Mouse (Mus musculus) liver, embryonic 14.5 days (tissue): ENCODE results near the gene Mrps21. TPM values are rescaled to one million over a fixed set of nuclear protein-coding genes. Genes with fewer than 3 reads are reported as not detected.
"Not testable (repeated sequence)": the region's sequence is repeated elsewhere in the genome, so short reads cannot be mapped to it uniquely, and the experiment has no call there.

ENCODE experiments used
- ATAC-seq: fragments of 200-750 bp; cut with Nextera tagmentation; 2 replicates; pipeline ENCODE4 v1.8.0; 2017; ENCODE audit warnings: moderate number of reproducible peaks, mild to moderate bottlenecking, moderate library complexity; ENCODE audit not compliant: insufficient read depth
- DNase-seq, 3 experiments: peaks; one replicate each; pipeline ENCODE4 v3.0.0-alpha.2; 2012 to 2013; ENCODE audit warnings: low read depth in 3 of 3, low spot score in 3 of 3
- H3K27ac ChIP-seq: fragments of 300-500 bp; sonication (generic); 2 replicates; pipeline ENCODE4 v1.5.1; 2014; ENCODE audit warnings: moderate library complexity, mild to moderate bottlenecking, control low read depth, inconsistent platforms
- H3K27me3 ChIP-seq: fragments of 300-500 bp; sonication (generic); 2 replicates; pipeline ENCODE4 v1.6.1; 2014; ENCODE audit warnings: mild to moderate bottlenecking, low read length, moderate library complexity; ENCODE audit not compliant: control insufficient read depth, insufficient read depth
- H3K36me3 ChIP-seq: fragments of 300-500 bp; sonication (generic); replicated peaks from 2 replicates; pipeline ENCODE4 v1.6.1; 2014; ENCODE audit warnings: low read depth; ENCODE audit not compliant: control insufficient read depth, insufficient read depth
- H3K4me1 ChIP-seq, 2 experiments: fragments of 200-500 bp in 1 of 2; fragments of 300-500 bp in 1 of 2; sonication (generic) in 1 of 2; replicated peaks; 2 replicates each; pipeline ENCODE4 v1.6.1; 2012 to 2014; ENCODE audit warnings: antibody characterized with exemption in 1 of 2, inconsistent platforms in 1 of 2, low read length in 1 of 2; ENCODE audit not compliant: control insufficient read depth in 2 of 2, insufficient read depth in 2 of 2
- H3K4me2 ChIP-seq: fragments of 300-500 bp; sonication (generic); 2 replicates; pipeline ENCODE4 v1.6.1; 2014; ENCODE audit warnings: low read depth, mild to moderate bottlenecking, control low read depth, moderate library complexity
- H3K4me3 ChIP-seq, 2 experiments: fragments of 200-500 bp in 1 of 2; fragments of 300-500 bp in 1 of 2; sonication (generic) in 1 of 2; 2 replicates each; pipeline ENCODE4 v1.5.1; 2012 to 2014; ENCODE audit warnings: low read depth in 2 of 2, low read length in 2 of 2, mild to moderate bottlenecking in 2 of 2, control low read depth in 1 of 2, inconsistent platforms in 1 of 2, moderate library complexity in 1 of 2; ENCODE audit not compliant: insufficient read depth in 1 of 2
- H3K9ac ChIP-seq: fragments of 300-500 bp; sonication (generic); replicated peaks from 2 replicates; pipeline ENCODE4 v1.6.1; 2014; ENCODE audit warnings: mild to moderate bottlenecking, control low read depth, moderate library complexity
- H3K9me3 ChIP-seq: fragments of 300-500 bp; sonication (generic); 2 replicates; pipeline ENCODE4 v1.6.1; 2016; ENCODE audit warnings: low read length, mixed read lengths; ENCODE audit not compliant: control insufficient read depth
- CTCF ChIP-seq: IDR thresholded peaks from 2 replicates; pipeline ENCODE4 v1.5.1; 2016; ENCODE audit warnings: antibody characterized with exemption, low read depth, control low read depth
- EP300 ChIP-seq: IDR thresholded peaks from 2 replicates; pipeline ENCODE4 v1.6.1; 2016; ENCODE audit warnings: antibody characterized with exemption, low read depth
- WGBS: fragments of 180-500 bp; shearing (Covaris S2); extraction: QIAGEN DNeasy Blood & Tissue Kit; methylation state at CpG from one replicate; pipeline ENCODE4 v1.1.7; 2014; ENCODE audit not compliant: insufficient replicate concordance; 5-methylcytosine and 5-hydroxymethylcytosine counted together
- polyA plus RNA-seq, 2 experiments: library from polyadenylated mRNA; depleted of rRNA in 1 of 2; stranded (reverse) in 1 of 2; unstranded in 1 of 2; fragments of >200 nt; fragmentation: Nextera tagmentation in 1 of 2; extraction: Ambion mirVana in 1 of 2; gene quantifications; 2 replicates each; pipeline versions ENCODE4 v1.2.1 to v1.2.3; 2012 to 2014

Gene Mrps21
- 72.5 and 119 TPM in 2 replicates for polyA plus RNA-seq (2012; rRNA removed)
- 224 and 226 TPM in 2 replicates for polyA plus RNA-seq (2014; fragmentation: Nextera tagmentation; extraction: Ambion mirVana)

DNA sequence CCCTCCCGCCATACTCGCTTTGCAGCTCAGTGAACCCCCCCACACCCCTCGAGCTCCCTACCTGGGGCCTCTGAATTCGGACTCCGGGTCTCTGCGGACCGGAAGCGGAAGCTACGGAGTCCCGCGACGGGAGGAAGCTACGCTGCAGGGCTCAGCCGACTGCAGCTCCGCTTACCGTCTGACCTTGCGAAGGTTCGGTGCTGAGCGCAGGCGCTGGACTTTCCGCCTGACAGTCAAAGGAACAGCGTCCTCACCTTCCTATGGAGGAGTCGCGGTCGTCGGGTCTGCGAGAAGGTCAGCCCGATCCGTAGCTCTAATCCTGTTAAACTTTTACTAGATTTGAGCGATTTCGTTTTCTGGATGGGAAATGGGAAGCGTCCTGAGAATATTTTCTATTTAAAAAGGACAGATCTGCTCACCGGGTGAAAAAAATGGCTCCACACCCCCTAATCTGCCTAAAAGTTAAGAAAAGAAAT, at the start of gene Mrps21:
Mrps21 (minus strand) TSS at position 128 of the 476 bp plus-strand sequence.
- DNase-seq (peak; percentile 80 to 81 (median 81)), ATAC-seq (peak; percentile 96)
- Histone ChIP-seq H3K36me3 (peaks cover 6% of the 10 kb centered on the region; the same call in 1 of the 2 replicates), H3K27ac (peak within 1 kb of the TSS; percentile 73), H3K9me3 (no peaks in the 10 kb centered on the region), H3K4me2 (peak within 1 kb of the TSS; percentile 93), H3K9ac (peak within 1 kb of the TSS; percentile 79), H3K4me1 (peaks cover 5 to 18% of the 10 kb centered on the region in 2 experiments), H3K27me3 (no peaks in the 10 kb centered on the region), H3K4me3 (peak within 1 kb of the TSS; percentile 65 to 69)
- TF ChIP-seq CTCF (peak; percentile 25; the same call in 1 of the 2 replicates), EP300 (no peak)
- under 1% methylated on average over 33 of the region's 33 CpGs for WGBS

- not testable (repeated sequence) for H3K27me3 ChIP-seq, H3K4me3 ChIP-seq, H3K36me3 ChIP-seq, H3K27ac ChIP-seq, H3K4me2 ChIP-seq, H3K9me3 ChIP-seq, DNase-seq, ATAC-seq, H3K4me1 ChIP-seq, H3K9ac ChIP-seq
- WGBS = 66% methylated on average over 2 of the region's 2 CpGs
Measured at GRCm38 (mm10) chr3:95920532-95920931, 49.2 kb upstream of the Mrps21 start.

- DNase-seq (no peak), ATAC-seq (no peak)
- H3K36me3 ChIP-seq = no peaks in the 10 kb centered on the region
- 47% methylated on average over 7 of the region's 7 CpGs for WGBS
- H3K9me3 ChIP-seq = no peaks in the 10 kb centered on the region
- H3K4me3 ChIP-seq = no peak overlapping the region
- no peaks in the 10 kb centered on the region; the same call in 1 of the 2 replicates for H3K27me3 ChIP-seq
- TF ChIP-seq CTCF (no peak), EP300 (no peak)
- peaks cover 2 to 3% of the 10 kb centered on the region in 2 experiments; a peak in 1 of 4 replicates for H3K4me1 ChIP-seq
- H3K27ac ChIP-seq = no peak overlapping the region
- no peak overlapping the region for H3K4me2 ChIP-seq
- no peak overlapping the region for H3K9ac ChIP-seq
Measured at GRCm38 (mm10) chr3:95916760-95917159, 45.4 kb upstream of the Mrps21 start.

DNA sequence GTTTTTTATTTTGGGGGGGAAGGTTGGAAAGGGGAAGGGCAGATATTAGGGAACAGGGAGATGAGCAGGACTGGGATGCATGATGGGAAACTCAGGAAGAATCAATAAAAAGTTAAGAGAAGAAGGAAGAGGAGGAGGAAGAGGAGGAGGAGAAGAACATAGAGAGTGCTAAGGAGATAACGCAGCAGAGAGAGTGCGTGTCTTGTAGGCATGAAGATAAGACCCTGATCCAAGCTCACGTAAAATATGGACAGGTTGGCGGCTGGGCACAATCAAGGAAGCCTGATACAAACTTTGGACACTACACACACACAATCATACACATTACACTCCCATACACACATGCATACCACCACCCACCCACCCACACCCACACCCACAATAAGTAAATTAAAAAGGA, 43.4 kb upstream of the Mrps21 start:
- TF ChIP-seq CTCF (no peak), EP300 (no peak)
- DNase-seq (no peak), ATAC-seq (no peak)
- no peak overlapping the region for H3K4me2 ChIP-seq
- H3K27me3 ChIP-seq = no peaks in the 10 kb centered on the region
- WGBS = 14% methylated on average over 4 of the region's 4 CpGs
- no peak overlapping the region for H3K4me3 ChIP-seq
- no peaks in the 10 kb centered on the region for H3K36me3 ChIP-seq
- peaks cover 2 to 3% of the 10 kb centered on the region in 2 experiments; a peak in 1 of 4 replicates for H3K4me1 ChIP-seq
- no peak overlapping the region for H3K9ac ChIP-seq
- no peak overlapping the region for H3K27ac ChIP-seq
- H3K9me3 ChIP-seq = no peaks in the 10 kb centered on the region

- WGBS = 38% methylated on average over 4 of the region's 4 CpGs
- no peak overlapping the region for H3K9ac ChIP-seq
- no peak overlapping the region for H3K4me3 ChIP-seq
- H3K4me2 ChIP-seq = no peak overlapping the region
- H3K27me3 ChIP-seq = peaks cover 41% of the 10 kb centered on the region
- H3K4me1 ChIP-seq = peaks cover 0 to 14% of the 10 kb centered on the region in 2 experiments; a peak in 2 of 4 replicates
- ATAC-seq = no peak
- no peaks in the 10 kb centered on the region for H3K36me3 ChIP-seq
- TF ChIP-seq CTCF = no peak
- no peak for TF ChIP-seq EP300
- no peaks in the 10 kb centered on the region for H3K9me3 ChIP-seq
- DNase-seq = no peak
- no peak overlapping the region for H3K27ac ChIP-seq
Measured at GRCm38 (mm10) chr3:95907613-95908012, 36.3 kb upstream of the Mrps21 start.
